Mouse (Mus musculus) adrenal gland, adult 2 months (tissue): ENCODE measurements around the gene Ogdhl. TPM values are rescaled to one million over a fixed set of nuclear protein-coding genes. Genes with fewer than 3 reads are reported as not detected.
"Not testable (repeated sequence)": the region's sequence is repeated elsewhere in the genome, so short reads cannot be mapped to it uniquely, and the experiment has no call there.

Source experiments
- DNase-seq: peaks from one replicate; pipeline ENCODE4 v3.0.0; 2021
- long read RNA-seq: library from polyadenylated mRNA; stranded (forward); transcript quantifications from one replicate; pipeline ENCODE4 v2.0.0, GENCODE M21; 2021
- polyA plus RNA-seq: library from polyadenylated mRNA; depleted of rRNA; stranded (reverse); fragments of >200 nt; gene quantifications from 2 replicates; pipeline ENCODE4 v1.2.3, GENCODE M21; 2012; rRNA removed
- total RNA-seq, 2 experiments: library from RNA; stranded (reverse); gene quantifications; 2 replicates each; pipeline ENCODE4 v1.2.3; 2021

The Ogdhl gene
- 10 to 100 TPM in 1 of 2 experiments, 1 to 10 TPM in 1; 5.5 to 10.6 TPM for total RNA-seq
- 7.1 and 9.0 TPM in 2 replicates for polyA plus RNA-seq
- long read RNA-seq, partial matches to known transcripts: 1 of 6 reads
- long read RNA-seq, other reads (novel, unspliced or antisense): 1 of 6 reads

DNA sequence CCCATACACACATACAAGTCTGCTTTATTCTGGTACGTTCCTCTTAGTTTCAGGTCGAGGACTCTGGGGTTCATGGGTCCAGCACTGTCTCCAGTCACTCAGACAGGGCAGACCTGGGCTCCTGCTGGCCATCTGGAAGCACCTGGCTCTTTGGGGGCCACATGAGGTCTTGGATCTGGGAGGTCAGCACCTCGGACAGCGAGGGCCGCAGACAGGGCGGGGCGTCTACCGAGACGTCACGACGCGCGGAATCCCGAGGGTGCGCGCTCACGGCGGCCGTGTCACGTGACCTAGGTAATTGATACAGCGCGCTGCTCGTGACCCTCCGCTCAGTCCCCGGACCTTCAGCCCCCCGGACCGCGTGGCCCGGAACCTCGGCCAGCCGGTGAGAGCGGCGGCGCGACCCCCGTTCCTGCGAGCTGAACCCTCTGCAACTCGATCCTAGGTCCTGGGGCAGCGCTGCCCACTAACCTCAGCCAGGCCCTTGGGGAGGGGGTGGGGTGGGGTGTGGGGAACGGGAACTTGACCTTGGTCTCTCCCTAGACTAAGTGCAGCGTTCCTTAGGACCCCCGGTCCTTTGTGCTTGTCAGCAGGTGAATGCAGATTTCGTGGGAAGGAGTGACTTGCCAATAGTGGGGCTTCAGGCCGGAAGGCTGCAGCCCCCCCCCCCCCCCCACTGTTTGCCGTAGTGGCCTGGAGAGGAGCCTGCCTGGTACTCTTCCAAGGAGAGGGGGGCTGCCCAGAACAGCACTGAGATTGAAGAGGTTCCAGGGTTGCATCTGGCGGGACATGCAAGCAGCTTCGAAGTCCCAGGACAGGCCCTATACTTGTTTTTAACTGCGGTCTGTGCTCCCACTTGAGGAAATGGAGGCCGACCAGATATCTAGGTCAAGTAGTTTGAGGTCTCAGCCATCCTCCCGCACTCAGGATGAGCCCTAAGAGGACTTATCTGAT lies at the start of gene Ogdhl:
TSS of gene Ogdhl (plus strand) at position 288 of the 954 bp plus-strand sequence.
- DNase-seq: peak; percentile 79

DNA sequence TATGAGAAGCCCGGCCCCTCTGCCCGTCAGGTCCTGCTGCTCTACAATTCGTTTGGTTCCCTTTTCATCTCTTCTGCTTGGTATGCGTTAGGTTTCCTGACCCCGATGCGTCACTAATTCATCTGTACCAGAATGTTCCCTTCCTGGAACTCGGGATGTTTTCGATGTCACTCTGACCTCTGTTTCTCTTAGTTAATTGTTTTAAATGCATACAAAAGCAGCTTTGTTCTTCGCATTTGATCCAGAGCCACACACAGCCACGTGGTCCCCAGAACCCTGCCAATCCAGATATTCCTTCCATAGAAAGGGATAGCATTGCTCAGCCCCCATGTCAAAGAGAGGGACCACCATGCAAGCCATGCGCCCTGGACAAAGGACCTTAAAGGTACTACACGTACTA lies 20.2 kb upstream of the Ogdhl start:
- DNase-seq: no peak

DNA sequence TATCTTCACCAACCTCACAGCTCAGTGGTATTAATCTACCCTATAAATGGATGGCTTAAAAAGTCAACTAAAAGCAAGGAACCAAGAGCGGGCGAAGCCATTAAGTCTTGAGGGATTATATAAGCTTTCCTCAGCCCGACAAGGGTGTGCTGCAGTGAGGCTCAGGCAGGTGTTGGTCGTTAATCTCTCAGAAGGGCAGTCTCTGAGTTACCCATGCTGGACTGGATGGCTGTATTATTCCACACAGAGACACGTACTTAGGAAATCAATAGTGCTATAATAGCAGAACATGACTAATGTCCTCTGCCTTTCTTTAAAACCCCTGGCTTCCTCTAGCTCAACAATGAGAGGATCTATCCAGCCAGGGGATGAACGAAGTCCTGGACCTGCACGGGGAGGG lies 19.4 kb upstream of the Ogdhl start:
- no peak for DNase-seq

- peak; percentile 67 for DNase-seq
Measured at GRCm38 (mm10) chr14:32304921-32305320, 16.9 kb upstream of the Ogdhl start.

- DNase-seq: peak; percentile 70
Measured at GRCm38 (mm10) chr14:32309876-32310275, 11.9 kb upstream of the Ogdhl start.

DNA sequence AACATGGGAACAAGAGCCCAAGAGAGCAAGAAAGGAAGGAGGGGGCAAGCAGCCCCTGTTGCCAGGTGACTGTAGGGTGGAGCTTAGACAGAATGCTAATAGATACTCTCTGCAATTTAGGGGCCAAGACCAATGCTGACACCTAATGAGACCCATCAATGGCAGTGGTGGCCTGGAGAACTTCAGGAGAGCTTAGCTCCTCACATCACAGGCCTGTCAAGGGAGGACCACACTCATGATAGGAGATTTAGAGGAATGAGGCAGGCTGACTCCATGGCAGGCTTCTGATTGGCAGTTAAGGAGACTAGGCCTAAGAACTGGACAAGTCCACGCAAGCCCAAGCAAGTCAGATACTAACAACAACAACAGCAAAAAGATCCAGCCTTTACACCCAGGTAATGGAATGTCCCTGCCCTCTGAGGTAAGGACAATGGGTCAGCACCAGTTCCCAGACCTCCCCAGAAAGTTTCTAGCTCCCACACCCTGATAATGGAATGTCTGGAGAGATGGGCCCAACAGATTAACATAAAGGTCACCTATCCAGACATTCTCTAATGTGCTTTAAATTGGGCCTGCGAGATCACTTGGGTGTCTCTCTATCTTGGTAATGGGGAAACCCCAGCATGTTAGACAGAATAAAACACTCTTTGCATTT lies 10.3 kb upstream of the Ogdhl start:
- DNase-seq: no peak

GRCm38 (mm10) chr14:32317822-32318221 lies 4.0 kb upstream of the Ogdhl start:
- DNase-seq: no peak

- DNase-seq: no peak
Measured at GRCm38 (mm10) chr14:32323221-32323620, 1.4 kb downstream of the Ogdhl start.

DNA sequence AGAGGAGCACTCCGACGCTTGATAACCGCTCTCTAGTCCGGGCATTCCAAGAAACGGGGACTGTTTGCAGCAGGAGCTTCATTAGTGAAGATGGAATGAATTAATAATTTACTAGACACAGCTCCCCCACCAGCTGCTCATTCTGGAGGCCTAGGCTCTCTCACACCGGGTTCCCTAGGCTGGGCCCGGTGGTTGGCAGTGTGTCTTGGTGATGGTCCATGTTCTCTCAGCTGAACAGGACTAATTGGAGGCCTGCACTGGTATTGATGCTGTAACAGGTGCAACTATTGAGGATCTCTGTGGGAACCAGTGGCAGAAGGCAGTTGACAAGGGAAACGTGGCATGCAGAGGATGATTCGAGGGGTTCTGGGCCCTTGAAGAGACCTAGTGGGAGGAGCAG lies 5.5 kb downstream of the Ogdhl start:
- no peak for DNase-seq

- no peak for DNase-seq
Measured at GRCm38 (mm10) chr14:32332515-32333445, 11.0 kb downstream of the Ogdhl start.

GRCm38 (mm10) chr14:32336021-32336420 lies 14.2 kb downstream of the Ogdhl start:
- no peak for DNase-seq

GRCm38 (mm10) chr14:32336547-32336946 lies 14.7 kb downstream of the Ogdhl start:
- DNase-seq: no peak

- no peak for DNase-seq
Measured at GRCm38 (mm10) chr14:32341823-32342222, 20.0 kb downstream of the Ogdhl start.

DNA sequence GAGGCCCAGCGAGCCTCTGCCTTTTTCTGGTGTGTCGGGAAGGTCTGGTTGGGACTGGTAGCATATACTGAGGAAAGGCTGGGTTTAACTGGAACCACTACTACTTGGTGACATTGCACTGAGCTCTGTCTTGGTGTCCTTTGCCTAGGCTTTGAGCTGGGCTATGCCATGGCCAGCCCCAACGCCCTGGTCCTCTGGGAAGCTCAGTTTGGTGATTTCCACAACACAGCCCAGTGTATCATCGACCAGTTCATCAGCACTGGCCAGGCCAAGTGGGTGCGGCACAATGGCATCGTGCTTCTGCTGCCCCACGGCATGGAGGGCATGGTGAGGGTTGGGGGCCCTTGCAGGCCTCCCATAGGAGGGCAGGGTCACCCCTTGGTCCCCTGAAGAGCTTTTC lies 22.4 kb downstream of the Ogdhl start:
- DNase-seq: no peak

GRCm38 (mm10) chr14:32344694-32345093 lies 22.9 kb downstream of the Ogdhl start:
- DNase-seq: peak; percentile 8

DNA sequence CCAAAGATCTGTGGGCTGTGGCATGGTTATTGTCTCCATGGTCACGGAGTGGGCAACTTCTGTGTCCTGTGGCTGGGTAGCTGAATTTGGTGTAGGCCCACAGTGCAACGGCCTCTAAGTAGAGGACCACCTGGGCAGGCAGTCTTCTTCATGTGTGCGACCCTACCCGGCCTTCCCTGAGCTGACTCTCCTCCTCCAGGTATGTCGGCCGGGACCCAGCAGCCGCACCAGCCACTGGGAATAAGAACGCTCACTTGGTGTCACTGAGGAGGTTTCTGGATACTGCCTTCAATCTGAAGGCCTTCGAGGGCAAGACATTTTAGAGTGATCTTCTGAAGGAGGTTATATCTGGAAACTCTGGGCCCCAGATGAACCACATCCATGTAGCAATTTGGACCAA lies 25.5 kb downstream of the Ogdhl start:
- DNase-seq: no peak

- DNase-seq: not testable (repeated sequence)
Measured at GRCm38 (mm10) chr14:32351181-32351920, 29.5 kb downstream of the Ogdhl start.

- no peak for DNase-seq
Measured at GRCm38 (mm10) chr14:32364359-32364758, 42.5 kb downstream of the Ogdhl start.

DNA sequence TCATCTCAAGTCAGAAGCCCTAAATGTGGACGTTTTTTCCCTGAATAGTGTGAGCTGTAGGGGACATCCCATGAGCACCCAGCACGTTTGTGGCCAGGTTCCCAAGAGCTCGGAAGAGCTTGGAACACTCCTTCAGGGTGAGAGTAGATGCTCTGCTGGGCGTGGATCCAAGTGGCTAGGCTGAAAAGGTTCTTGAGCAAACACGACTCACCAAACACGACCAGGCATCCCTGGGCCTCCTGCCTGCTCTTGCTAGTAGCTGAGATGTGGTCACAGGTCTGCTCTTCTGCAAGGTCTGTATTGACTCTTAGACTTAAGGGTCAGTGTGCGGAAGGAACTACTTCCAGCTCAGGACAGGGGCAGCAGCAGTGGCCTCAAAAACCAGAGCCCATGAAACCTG lies 47.9 kb downstream of the Ogdhl start:
- no peak for DNase-seq

- DNase-seq: no peak
Measured at GRCm38 (mm10) chr14:32372510-32372909, 50.7 kb downstream of the Ogdhl start.
